Mouse (Mus musculus) heart, adult 2 months (tissue): ENCODE results near the gene Fbxw7. TPM values are rescaled to one million over a fixed set of nuclear protein-coding genes. Genes with fewer than 3 reads are reported as not detected.

Experiments
- DNase-seq, 2 experiments: peaks; one replicate each; pipeline ENCODE4 v3.0.0; 2021
- H3K27ac ChIP-seq: fragments of 200-600 bp; 2 replicates; pipeline ENCODE4 v1.8.1; 2022
- H3K27me3 ChIP-seq: fragments of 200-500 bp; 2 replicates; pipeline ENCODE4 v1.6.1; 2012; ENCODE audit warnings: mild to moderate bottlenecking, low read length, inconsistent platforms, mixed read lengths; ENCODE audit not compliant: control insufficient read depth, insufficient read depth
- H3K36me3 ChIP-seq: fragments of 200-500 bp; 2 replicates; pipeline ENCODE4 v1.6.1; 2012; ENCODE audit warnings: low read length, inconsistent platforms; ENCODE audit not compliant: control insufficient read depth, insufficient read depth
- H3K4me1 ChIP-seq: fragments of 200-500 bp; 2 replicates; pipeline ENCODE4 v1.6.1; 2011; ENCODE audit warnings: low read length; ENCODE audit not compliant: control insufficient read depth, insufficient read depth
- H3K4me3 ChIP-seq: fragments of 200-600 bp; 2 replicates; pipeline ENCODE4 v1.8.1; 2022
- H3K79me2 ChIP-seq: fragments of 200-500 bp; replicated peaks from 2 replicates; pipeline ENCODE4 v1.6.1; 2012; ENCODE audit warnings: mild to moderate bottlenecking, inconsistent platforms, low read length, moderate library complexity, mixed read lengths; ENCODE audit not compliant: control insufficient read depth, insufficient read depth
- H3K9ac ChIP-seq: fragments of 200-500 bp; 2 replicates; pipeline ENCODE4 v1.6.1; 2012; ENCODE audit warnings: low read depth, mild to moderate bottlenecking, control low read depth, inconsistent platforms, low read length, mixed read lengths
- CTCF ChIP-seq: fragments of 200-600 bp; IDR thresholded peaks from 2 replicates; pipeline ENCODE4 v1.8.1; 2022; ENCODE audit warnings: antibody characterized with exemption, mild to moderate bottlenecking, moderate library complexity
- EP300 ChIP-seq: fragments of 200-500 bp; IDR thresholded peaks from 2 replicates; pipeline ENCODE4 v1.6.1; 2011; ENCODE audit warnings: low read depth, low read length, control low read depth; ENCODE audit not compliant: insufficient read depth
- POLR2A ChIP-seq: fragments of 200-500 bp; IDR thresholded peaks from 2 replicates; pipeline ENCODE4 v1.6.1; 2011; ENCODE audit warnings: mild to moderate bottlenecking, low read depth, low read length, control low read depth; ENCODE audit not compliant: insufficient read depth
- WGBS: fragments of 180-500 bp; shearing (Covaris S2); methylation state at CpG from one replicate; pipeline ENCODE4 v1.1.7; 2018; 5-methylcytosine and 5-hydroxymethylcytosine counted together
- intact Hi-C: fragments of 180-260 bp; cut with DNase I; formaldehyde crosslinking; loops from one replicate; pipeline ENCODE4 v1.15.1; 2025
- polyA plus RNA-seq: library from polyadenylated mRNA; depleted of rRNA; stranded (reverse); fragments of >200 nt; gene quantifications from 2 replicates; pipeline ENCODE4 v1.2.3, GENCODE M21; 2012
- total RNA-seq, 2 experiments: library from RNA; stranded (reverse); gene quantifications; 2 replicates each; pipeline ENCODE4 v1.2.3; 2021

Fbxw7 gene
- total and polyA plus RNA-seq, 3 experiments = 14.3 to 44.9 (median 42.8) TPM

DNA sequence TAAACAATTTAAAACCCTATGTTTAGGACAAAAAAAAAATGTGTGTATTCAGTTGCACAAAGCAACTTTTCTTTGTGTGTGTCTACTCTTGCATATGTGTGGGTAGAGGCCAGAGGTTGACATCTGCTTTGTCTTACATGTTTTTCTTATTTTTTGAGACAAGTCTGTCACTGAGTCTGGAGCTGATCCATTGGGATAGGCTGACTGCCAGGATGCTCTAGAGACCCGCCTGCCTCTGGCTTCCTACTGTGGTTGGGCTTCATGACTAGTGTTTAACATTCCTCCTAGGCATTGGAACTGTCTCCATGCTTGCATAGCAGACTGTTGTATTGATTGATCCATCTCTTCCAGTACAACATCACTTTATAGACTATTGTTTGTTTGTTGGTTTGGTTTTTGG lies 14.3 kb downstream of the Fbxw7 start:
- intact Hi-C loops = no loop called here
- Histone ChIP-seq H3K27ac (no peak overlapping the region), H3K4me3 (no peak overlapping the region), H3K27me3 (no peaks in the 10 kb centered on the region), H3K9ac (no peak overlapping the region), H3K4me1 (peaks cover 5% of the 10 kb centered on the region), H3K79me2 (peaks cover 3% of the 10 kb centered on the region; the same call in 1 of the 2 replicates), H3K36me3 (peaks cover 4% of the 10 kb centered on the region; the same call in 1 of the 2 replicates)
- no peak for TF ChIP-seq CTCF
- TF ChIP-seq POLR2A = no peak
- no peak for TF ChIP-seq EP300
- 58% methylated on average over 1 of the region's 1 CpGs for WGBS
- DNase-seq = no peak

DNA sequence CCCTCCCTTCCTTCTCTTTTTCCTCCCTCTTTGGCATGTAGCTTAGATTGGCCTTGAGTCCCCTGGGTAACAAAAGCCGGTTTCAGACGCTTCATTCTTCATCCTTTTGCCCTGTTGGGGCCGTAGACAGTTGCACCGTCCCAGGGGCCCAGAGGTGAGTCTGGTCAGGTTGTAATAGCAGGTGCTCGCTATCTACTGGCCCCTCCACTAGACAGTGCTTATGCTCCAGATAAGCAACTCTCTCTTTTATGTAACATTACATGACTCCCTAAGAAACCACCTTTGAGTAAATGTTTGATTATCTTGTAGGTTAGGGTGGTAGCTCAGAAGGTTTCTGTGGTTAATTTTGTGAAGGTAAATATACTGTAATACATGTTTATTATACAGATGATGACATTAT lies 21.0 kb downstream of the Fbxw7 start:
- H3K79me2 ChIP-seq = peaks cover 3% of the 10 kb centered on the region; the same call in 1 of the 2 replicates
- H3K4me3 ChIP-seq = no peak overlapping the region
- TF ChIP-seq CTCF = no peak
- no peak for TF ChIP-seq EP300
- TF ChIP-seq POLR2A = no peak
- no peaks in the 10 kb centered on the region for H3K27me3 ChIP-seq
- intact Hi-C loops = no loop called here
- no peaks in the 10 kb centered on the region for H3K36me3 ChIP-seq
- H3K4me1 ChIP-seq = peaks cover 3% of the 10 kb centered on the region; the same call in 1 of the 2 replicates
- H3K9ac ChIP-seq = no peak overlapping the region
- WGBS = 54% methylated on average over 5 of the region's 5 CpGs
- H3K27ac ChIP-seq = no peak overlapping the region
- DNase-seq = no peak

DNA sequence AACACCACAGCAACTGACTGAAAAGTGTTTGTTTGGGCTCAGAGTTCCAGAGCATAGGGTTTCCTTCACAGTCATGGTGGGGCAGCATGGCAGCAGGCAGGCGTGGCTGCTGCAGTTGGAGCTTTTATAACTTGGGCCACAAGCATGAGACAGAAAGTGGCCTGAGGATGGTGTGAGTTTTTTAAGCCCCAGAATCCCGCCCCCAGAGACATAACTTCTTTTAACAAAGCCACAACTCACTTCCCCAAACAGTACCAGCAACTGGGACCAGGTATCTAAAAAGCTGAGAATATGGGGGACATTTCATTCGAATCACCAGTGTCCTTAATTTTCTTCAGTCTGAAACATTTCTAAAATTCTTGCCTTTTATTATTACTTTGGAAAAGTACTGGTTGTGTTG lies 22.9 kb downstream of the Fbxw7 start:
- no peak overlapping the region for H3K4me3 ChIP-seq
- 91% methylated on average over 3 of the region's 3 CpGs for WGBS

DNA sequence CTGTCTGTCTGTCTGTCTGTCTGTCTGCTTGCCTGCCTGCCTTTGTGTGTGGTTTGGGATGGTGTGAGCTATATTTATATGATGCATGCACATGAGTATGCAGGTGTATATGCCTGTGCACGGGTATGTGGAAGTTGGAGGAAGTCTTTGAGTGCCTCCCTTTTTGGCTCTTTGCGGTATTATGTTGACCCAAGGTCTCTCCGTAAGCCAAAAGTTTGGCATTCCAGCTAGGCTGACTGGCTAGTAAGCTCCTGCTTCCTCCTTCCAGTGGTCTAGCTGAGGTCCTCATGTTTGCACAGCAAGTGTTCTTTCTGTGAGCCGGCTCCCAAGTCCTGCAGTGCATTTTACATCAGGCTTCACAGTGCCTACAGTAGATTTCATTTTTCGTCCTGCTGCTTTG lies 24.4 kb downstream of the Fbxw7 start:
- Histone ChIP-seq H3K27me3 (no peaks in the 10 kb centered on the region), H3K36me3 (no peaks in the 10 kb centered on the region; the same call in 1 of the 2 replicates), H3K79me2 (no peaks in the 10 kb centered on the region), H3K4me1 (peaks cover 3% of the 10 kb centered on the region; the same call in 1 of the 2 replicates), H3K4me3 (no peak overlapping the region), H3K27ac (no peak overlapping the region), H3K9ac (no peak overlapping the region)
- TF ChIP-seq CTCF (no peak), EP300 (no peak), POLR2A (no peak)
- 60% methylated on average over 5 of the region's 5 CpGs for WGBS
- intact Hi-C loops = no loop called here
- no peak for DNase-seq

More for the DNA sequence above, 22.9 kb downstream of the Fbxw7 start:
- Histone ChIP-seq H3K9ac (no peak overlapping the region), H3K27me3 (no peaks in the 10 kb centered on the region), H3K79me2 (peaks cover 2% of the 10 kb centered on the region; the same call in 1 of the 2 replicates), H3K27ac (no peak overlapping the region), H3K4me1 (peaks cover 3% of the 10 kb centered on the region; the same call in 1 of the 2 replicates), H3K36me3 (no peaks in the 10 kb centered on the region)
- TF ChIP-seq EP300 (no peak), POLR2A (no peak), CTCF (no peak)
- intact Hi-C loops = no loop called here
- DNase-seq = no peak

DNA sequence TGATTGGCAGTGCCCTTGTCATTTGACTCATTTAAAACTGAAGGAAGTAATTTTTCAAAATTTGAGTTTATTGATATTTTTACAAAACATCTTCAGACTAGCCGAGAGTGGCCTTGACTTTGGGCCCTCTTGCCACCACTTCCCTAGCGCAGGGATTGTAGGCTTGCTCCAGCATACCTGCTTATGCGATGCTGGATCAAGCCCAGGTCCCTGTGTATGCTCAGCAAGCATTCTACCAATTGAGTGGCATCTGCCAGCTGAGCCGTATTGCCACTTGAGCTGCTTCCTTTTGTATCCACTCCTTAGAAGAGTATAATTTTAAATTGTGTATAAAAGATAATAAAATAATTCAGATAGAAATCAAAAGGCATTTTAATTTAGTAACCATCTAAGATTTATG lies 26.2 kb downstream of the Fbxw7 start:
- no peaks in the 10 kb centered on the region; the same call in 1 of the 2 replicates for H3K36me3 ChIP-seq
- H3K9ac ChIP-seq = no peak overlapping the region
- intact Hi-C loops = no loop called here
- no peak overlapping the region for H3K4me3 ChIP-seq
- no peak overlapping the region for H3K27ac ChIP-seq
- no peak for DNase-seq
- H3K79me2 ChIP-seq = no peaks in the 10 kb centered on the region
- peaks cover 3% of the 10 kb centered on the region; the same call in 1 of the 2 replicates for H3K4me1 ChIP-seq
- H3K27me3 ChIP-seq = no peaks in the 10 kb centered on the region
- WGBS = 94% methylated on average over 4 of the region's 4 CpGs
- no peak for TF ChIP-seq EP300
- TF ChIP-seq POLR2A = no peak
- TF ChIP-seq CTCF = no peak

DNA sequence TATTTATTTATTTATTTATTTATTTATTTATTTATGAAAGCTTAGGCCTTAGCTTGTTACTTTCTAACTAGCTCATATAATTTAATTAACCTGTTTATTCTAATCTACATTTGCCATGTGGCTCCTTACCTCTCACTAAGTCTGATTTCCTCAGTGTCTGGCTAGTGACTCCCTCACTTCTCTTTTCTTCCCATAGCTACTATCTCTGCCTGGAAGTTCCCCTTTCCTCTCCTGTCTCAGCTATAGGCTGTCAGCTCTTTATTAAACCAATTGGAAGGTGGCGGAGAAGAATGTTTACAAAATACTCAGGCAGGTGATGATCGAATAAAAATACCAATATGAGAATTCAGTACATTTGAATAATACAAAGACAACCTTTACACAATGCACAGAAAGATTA lies 27.7 kb downstream of the Fbxw7 start:
- 82% methylated on average over 2 of the region's 2 CpGs for WGBS
- peaks cover 7% of the 10 kb centered on the region for H3K36me3 ChIP-seq
- no peaks in the 10 kb centered on the region for H3K27me3 ChIP-seq
- H3K4me1 ChIP-seq = peaks cover 7% of the 10 kb centered on the region
- H3K79me2 ChIP-seq = no peaks in the 10 kb centered on the region
- no peak overlapping the region for H3K9ac ChIP-seq
- DNase-seq = no peak
- H3K27ac ChIP-seq = no peak overlapping the region
- H3K4me3 ChIP-seq = no peak overlapping the region
- no peak for TF ChIP-seq POLR2A
- no peak for TF ChIP-seq EP300
- intact Hi-C loops = loop anchor here (1.0 kb wide), 2 partner anchors 149 to 227 kb away; no protein-coding TSS in a partner anchor
